Mouse (Mus musculus) cerebellum, adult (tissue): ENCODE measurements around the gene Opcml.
A peak's percentile ranks its signal among the peaks of the same experiment; 100 is the strongest.

Experiments
- ATAC-seq: cut with Nextera tagmentation; 2 replicates; pipeline ENCODE4 v1.9.2; 2017; ENCODE audit warnings: mild to moderate bottlenecking, moderate library complexity, mixed read lengths; ENCODE audit not compliant: insufficient number of reproducible peaks, low FRiP score, low TSS enrichment

The Opcml gene

GRCm38 (mm10) chr9:27790725-27791638, at the start of gene Opcml:
Gene Opcml, plus strand, starts transcription at chr9:27790775.
- ATAC-seq, result peak; percentile 36; the same call in 1 of the 2 replicates

- no peak for ATAC-seq
Observed at GRCm38 (mm10) chr9:27758709-27759108, 31.9 kb upstream of the Opcml start.

- ATAC-seq, result no peak
Observed at GRCm38 (mm10) chr9:27761196-27761595, 29.4 kb upstream of the Opcml start.

GRCm38 (mm10) chr9:27766446-27766845, 24.1 kb upstream of the Opcml start:
- ATAC-seq, result no peak

- ATAC-seq, result no peak
Observed at GRCm38 (mm10) chr9:27767196-27767900, 23.2 kb upstream of the Opcml start.

- ATAC-seq, result no peak
Observed at GRCm38 (mm10) chr9:27768788-27769187, 21.8 kb upstream of the Opcml start.

GRCm38 (mm10) chr9:27781291-27781993, 9.1 kb upstream of the Opcml start:
- ATAC-seq, result no peak

- no peak for ATAC-seq
Observed at GRCm38 (mm10) chr9:27781994-27782337, 8.6 kb upstream of the Opcml start.

GRCm38 (mm10) chr9:27791639-27791966, 1.0 kb downstream of the Opcml start:
- no peak for ATAC-seq

- ATAC-seq, result no peak
Observed at GRCm38 (mm10) chr9:27792226-27792625, 1.7 kb downstream of the Opcml start.

- ATAC-seq, result no peak
Observed at GRCm38 (mm10) chr9:27792994-27793393, 2.4 kb downstream of the Opcml start.

GRCm38 (mm10) chr9:27796535-27796934, 6.0 kb downstream of the Opcml start:
- no peak for ATAC-seq

- no peak for ATAC-seq
Observed at GRCm38 (mm10) chr9:27800992-27801391, 10.4 kb downstream of the Opcml start.

- ATAC-seq, result no peak
Observed at GRCm38 (mm10) chr9:27801807-27802206, 11.2 kb downstream of the Opcml start.

- ATAC-seq, result no peak
Observed at GRCm38 (mm10) chr9:27802379-27802778, 11.8 kb downstream of the Opcml start.

GRCm38 (mm10) chr9:27804461-27804860, 13.9 kb downstream of the Opcml start:
- no peak for ATAC-seq

GRCm38 (mm10) chr9:27809741-27810140, 19.2 kb downstream of the Opcml start:
- no peak for ATAC-seq

GRCm38 (mm10) chr9:27813207-27813790, 22.7 kb downstream of the Opcml start:
- no peak for ATAC-seq

- ATAC-seq, result no peak
Observed at GRCm38 (mm10) chr9:27814161-27814560, 23.6 kb downstream of the Opcml start.

GRCm38 (mm10) chr9:27821197-27821596, 30.6 kb downstream of the Opcml start:
- no peak for ATAC-seq

- ATAC-seq, result no peak
Observed at GRCm38 (mm10) chr9:27822681-27823080, 32.1 kb downstream of the Opcml start.
